Mouse (Mus musculus) c-Kit-positive CD71-positive TER-119-positive erythroid progenitor cells, embryonic 14.5 days (primary cell): ENCODE measurements around the gene Terf2.

Experiments
- DNase-seq: peaks from one replicate; pipeline ENCODE4 v3.0.0-alpha.2; 2013; ENCODE audit warnings: low spot score

Gene Terf2

DNA sequence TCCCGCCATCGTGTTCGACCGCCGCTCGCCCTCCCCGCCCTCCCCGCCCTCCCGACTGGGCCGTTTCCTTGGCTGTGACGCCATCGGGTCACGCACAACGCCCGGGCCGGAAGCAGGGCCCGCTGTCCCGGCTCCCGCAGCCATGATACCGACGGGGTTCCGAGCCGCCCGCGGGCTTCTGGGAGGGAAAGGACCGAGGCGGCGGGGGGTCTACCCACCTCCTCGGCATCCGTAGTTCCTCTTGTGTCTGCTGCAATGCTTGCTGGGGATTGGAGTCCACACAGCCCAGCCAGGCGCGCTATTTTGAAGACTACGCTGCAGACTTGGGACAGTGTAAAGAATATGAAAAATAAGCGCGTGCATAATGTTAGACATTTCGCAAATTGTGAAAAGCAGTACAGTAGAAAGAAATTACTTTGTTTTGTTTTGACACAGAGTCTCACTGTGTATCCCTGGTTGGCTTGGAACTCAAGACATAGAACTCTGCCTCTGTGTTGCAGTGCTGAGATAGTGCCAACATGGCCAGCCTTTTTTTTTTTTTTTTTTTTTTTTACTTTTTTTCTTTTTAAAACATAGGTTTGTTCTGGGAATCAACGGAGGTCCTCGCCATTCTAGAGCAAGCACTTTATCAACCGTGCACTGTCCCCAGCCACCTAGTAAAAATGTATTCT, at the start of gene Terf2:
TSS of gene Terf2 (minus strand) at position 182 of the 671 bp plus-strand sequence.
- DNase-seq = peak; percentile 83

DNA sequence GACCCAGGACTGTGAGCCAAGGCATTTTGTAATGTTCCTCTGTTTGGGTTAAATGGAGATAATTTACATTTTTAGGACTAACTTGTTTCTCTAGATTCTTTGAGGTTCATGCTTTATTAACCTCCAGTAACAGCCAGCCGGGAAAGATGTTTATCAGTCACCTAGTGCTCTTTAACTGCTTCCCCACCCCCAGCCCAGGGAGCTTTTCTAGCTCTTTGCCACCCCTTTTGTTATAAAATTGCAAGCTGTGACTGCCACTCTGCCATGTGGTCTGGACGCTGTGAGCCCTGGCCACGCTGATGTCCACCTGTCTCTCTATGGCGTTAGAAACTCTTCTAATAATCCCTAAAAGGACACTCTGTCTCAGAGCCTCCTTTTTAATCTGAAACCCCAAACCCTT, 47.2 kb upstream of the Terf2 start:
- no peak for DNase-seq

DNA sequence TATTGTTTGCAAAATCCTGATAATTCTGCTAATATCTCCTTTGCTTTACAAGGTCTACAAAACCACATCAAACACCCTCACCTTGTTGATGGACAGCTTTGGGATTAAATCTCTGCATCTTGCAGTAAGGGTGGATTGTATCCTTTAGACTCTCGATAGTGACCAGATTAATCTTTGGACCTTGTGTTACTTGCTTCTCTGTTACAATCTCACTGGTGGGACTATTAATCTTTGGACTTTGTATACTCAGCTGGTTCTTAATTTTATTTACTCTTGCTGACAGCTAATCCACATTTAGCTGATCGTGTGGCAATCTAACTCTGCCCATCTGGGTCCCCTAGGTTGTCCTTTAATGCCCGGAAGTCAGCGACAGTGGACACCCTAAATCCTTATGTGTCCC, 46.2 kb upstream of the Terf2 start:
- DNase-seq = no peak

DNA sequence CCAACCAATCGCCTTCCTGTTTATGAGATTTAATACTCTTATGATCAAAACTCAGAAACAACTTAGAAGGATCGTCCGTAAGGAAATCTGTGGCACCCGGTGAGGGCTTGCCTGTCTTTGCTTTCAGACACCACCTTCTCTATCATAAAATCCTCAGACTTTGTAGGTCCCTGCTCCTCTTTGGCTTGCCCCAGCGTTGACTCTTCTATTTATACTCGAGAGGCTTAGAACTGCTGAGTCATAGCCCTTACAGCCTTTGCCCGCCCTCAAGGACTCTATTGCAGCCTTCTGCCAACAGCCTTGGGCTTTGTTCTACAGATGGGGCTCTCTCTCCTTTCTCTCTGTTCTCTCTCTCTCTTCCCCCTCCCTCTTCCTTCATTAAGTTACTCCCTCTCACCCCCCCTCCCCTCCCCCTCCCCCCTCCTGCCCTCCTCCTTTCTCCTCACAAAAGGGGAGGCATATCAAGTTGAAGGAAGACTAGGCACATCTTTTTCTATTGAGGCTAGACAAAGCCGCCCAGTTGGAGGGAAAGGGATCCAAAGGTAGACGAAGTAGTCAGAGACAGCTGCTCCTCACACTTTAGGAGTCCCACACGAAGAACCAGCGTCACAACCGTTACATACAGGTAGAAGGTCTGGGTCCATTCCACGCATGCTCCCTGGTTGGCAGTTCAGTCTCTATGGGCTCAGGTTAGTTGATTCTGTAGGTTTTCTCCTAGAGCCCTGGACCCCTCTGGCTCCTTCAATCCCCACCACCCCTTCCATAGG, 43.5 kb upstream of the Terf2 start:
- peak; percentile 43 for DNase-seq

DNA sequence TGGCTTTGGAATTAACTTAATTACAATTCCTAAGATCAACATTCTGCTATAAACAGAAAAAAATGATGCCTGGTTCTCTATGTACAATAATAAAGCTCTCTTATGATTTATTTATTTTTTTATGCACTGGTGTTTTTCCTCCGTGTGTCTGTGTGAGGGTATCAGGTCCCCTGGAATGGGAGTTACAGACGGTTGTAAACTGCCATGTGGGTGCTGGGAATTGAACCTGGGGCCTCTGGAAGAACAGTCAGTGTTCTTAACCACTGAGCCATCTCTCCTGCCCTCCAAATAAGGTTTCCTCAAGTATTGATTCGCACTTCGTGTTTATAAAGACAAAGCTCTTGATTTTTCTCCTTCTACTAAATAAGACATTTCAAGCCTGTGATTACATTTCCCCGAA, 42.0 kb upstream of the Terf2 start:
- DNase-seq = no peak

DNA sequence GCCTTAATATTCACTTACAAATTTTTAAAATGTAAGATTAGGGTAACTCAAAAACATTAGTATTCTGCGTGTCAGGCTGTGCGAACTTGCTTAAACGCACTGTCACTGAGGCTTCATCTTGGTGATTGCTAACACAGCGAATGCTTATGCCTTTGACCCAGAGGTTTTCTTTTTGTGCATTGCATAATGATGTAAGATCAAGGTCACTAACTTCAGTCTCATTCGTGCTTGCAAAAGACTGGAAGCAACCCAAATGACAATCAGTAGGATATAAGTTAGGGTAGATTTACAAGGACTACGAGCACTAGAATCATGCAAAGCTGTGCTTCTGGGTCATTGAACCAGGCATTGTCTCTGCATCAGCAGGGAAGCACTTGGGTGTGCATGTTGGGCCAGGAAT, 41.2 kb upstream of the Terf2 start:
- DNase-seq = no peak

DNA sequence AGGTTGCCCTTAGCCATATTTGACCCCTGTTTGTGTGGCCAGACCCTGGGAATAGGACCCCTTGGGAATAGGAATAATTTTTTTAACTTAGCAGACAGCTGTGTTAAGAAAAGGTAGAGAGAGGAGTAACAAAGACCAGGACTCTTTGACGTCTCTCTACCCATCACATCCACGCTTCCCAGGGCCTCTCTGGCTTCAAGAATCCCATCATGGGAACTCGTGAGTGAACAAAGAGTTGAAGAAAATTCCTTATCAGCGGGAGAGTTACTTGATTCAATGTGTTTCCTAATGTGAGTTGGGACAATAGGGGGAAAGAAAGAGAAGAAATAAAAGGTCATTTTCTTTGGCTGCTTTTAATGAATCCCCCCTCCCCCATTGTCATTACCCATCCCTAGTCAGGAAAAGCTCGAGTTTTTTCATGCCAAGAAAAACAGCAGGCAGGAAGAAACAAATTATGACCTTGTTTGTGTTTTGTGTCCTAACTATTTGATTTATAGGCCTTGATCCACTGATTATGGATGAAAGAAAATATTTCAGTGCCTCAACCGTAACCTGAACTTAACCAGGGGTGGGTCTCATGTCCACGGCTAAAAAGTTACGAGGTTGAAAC, 39.8 kb upstream of the Terf2 start:
- DNase-seq = no peak

DNA sequence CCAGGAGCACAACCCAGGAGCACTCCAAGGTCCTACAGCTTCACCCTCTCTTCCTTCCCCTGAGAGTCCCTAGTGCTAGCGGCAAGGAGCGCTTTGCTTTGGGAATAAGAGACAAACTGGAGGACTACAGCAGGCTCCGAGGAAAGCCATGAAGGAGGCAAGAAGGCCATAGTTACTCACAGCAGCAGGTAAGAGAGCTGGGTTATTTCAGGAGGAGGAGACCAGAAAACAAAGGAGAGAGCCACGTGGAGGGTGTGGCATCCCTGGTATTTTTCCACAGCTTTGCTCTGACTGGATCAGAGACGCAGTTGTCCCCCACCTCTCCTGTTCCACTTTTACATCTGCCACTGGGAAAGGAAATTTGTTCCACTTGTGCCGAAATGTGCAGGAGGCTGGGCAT, 37.5 kb upstream of the Terf2 start:
- no peak for DNase-seq

DNA sequence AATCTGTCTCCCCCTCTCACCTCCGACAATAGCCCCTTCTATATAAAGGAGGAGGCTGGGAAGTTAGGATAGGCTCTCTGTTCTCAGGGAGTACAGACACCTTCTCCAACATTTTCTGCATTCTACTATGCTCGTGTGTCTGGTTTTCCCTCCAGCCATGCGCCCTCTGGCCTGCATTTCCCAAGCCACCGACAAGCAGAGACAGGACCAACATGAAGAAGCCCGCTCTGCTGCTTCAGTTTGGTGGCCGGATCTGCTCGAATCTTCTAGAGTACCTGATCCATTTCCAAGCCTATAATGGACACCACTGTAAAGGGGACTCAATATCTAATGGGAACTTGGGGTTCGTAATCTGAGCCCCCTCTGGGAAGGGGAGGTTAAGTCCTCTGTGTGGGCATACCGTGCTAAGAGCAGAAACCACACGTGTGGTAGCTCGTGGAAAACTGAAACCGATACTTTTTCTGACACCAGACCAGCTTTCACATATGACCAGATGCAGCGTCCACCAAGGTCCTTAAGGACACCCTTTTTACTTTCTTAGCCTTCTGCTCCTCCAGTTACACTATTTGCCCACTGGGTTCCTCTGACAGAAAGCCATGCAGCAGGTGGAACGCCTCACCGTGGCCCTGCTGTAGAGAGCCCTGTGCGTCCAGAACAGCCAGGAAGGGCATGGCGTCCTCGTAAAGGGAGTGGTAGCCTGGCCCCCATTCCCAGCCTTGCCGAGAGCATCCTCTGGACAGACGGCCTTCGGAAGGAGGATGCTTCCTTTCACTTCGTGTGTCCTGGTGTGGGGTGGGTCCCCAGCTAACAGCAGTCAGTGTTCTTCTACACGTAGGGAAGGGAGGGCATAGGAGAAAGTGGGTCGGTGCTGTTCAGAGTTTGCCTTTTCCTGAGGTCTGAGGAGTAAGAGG, 36.5 kb upstream of the Terf2 start:
- no peak for DNase-seq

DNA sequence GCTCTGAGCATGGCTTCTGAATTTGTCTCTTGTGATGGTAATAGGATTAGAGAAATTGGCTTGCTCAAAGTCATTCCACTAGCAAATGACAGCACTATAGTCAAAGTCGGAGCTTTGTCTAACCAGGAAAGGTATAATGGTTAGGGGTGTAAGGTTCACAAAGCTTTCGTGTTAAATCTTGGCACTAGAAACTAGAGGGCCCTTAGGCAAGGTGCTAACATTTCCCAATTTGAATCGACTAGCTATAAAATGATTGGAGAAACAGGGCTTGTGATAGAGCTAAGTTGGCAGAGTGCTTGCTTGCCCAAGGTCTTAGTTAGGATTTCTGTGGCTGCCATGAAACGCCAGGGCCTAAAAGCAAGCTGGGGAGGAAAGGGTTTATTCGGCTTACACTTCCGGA, 33.7 kb upstream of the Terf2 start:
- no peak for DNase-seq

DNA sequence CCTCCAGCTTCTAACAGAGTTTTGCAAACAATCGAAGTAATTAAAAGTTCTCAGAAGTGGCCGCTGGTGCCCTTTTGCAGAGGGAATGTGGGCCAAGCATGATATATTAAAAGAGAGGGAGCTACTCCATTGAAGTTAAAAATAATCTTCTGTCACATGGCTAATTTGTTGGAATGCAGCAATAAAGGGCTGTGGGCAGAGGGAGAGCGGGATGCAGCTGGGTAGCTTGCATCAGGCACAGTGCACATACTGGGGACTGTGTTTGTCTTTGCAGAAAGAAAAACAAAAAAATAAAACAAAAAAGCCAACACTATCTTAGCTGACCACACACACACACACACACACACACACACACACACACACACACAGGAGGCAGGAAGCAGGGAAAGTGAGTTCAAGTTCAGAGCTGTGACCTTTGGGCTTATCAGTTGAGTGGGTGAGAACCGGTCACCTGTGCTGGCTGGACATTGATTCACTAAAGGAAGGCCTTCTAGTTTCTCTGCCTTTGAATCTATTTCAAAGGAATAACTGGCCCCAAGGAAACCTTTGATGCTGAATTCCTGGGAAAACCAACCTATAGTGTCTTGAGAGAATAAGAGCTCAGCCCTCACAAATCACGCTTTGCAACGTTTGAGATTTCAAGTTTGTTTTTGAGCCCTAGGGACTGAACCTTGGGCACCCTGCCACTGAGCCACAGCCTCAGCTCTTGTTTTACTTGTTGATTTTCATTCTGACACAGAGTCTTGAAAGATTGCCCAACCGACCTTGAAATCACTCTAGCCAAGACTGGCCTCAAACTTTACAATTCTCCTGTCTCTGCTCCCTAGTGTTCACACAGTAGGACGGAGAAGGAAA, 33.1 kb upstream of the Terf2 start:
- DNase-seq = no peak

DNA sequence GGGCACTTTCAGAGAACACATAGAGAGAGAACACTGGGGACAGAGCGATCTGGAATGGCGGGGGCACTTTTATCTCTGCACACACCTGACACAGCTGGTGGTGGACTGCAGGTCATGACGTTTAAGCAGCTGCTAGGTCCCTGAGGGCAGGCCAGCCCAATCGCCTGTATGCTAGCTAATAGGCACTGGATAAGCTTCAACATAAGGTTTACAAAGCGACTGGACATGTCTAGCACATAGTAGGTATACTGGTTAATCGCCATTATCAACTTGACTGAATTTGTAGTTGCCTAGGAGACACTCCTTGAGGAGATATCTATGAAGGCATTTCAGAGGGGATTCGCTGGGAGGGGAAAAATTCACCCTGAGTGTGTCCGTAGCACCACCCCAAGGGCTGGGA, 28.0 kb upstream of the Terf2 start:
- DNase-seq = no peak

DNA sequence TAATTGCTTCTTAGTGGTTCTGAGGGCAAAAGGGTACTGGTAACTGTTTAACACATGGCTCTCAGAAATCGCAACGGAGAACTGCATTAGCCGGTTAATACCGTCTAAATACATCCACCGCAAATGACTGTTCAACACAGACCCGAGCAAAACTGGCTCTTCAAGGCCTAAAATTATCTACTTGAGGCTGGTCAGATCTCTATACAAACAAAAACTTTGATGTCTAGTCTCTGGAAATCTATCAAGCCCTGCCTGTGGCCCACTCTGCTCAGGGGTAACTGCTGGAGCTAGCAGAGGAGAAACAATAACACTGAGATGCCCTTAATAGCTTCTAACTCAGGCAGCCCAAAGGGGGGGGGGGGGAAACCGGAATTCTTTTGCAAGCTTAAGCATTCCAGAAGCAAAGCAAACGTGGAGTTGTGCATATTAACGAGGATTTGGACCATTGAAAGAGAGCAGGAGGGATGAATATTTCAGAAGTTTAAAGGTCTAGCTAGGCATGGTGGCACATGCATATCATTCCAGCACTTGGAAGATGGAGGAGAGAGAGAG, 26.8 kb upstream of the Terf2 start:
- DNase-seq = no peak

DNA sequence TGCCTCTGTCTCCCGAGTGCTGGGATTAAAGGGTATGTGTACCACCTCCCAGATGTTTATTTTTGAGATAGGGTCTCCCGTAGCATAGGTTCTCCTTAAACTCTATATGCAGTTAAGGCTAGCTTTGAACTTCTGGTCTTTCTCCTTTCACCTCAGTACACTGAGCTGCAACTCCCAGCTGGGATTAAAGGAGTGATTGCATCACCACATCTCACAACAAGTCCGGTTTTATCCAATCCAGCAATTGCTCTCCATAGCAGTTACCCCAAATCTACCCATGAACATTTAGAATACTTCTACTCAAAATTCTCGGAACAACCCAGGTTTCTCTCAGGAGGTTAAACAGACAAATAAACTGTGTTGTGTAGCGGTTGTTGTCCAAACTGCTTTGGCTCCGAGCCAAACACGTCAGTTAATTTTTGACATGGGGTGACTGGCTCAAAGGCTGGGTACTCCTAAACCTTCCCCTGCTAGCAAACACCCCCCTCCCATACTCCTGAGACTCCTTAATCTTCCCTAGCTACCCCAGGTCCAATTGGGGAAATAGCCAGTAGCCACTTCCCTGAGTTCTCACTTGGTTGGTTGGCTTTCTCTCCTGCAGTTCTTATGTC, 25.4 kb upstream of the Terf2 start:
- DNase-seq = no peak

DNA sequence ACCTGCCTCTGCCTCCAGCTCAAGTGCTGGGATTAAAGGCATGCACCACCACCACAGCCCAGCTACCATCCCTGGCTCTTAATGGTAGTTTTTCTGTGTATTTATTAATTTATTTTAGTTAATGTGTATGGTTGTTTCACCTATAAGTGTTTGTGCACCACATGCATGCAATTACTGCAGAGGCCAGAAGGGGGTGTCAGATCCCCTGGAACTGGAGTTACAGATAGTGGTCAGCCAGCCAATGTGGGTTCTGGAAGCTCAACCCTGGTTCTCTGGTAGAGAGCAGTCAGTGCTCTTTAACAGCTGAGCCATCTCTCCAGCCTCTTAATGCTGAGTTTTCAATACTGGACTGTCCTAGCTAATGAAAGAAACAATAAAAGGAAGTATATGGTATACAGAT, 24.5 kb upstream of the Terf2 start:
- DNase-seq = no peak

DNA sequence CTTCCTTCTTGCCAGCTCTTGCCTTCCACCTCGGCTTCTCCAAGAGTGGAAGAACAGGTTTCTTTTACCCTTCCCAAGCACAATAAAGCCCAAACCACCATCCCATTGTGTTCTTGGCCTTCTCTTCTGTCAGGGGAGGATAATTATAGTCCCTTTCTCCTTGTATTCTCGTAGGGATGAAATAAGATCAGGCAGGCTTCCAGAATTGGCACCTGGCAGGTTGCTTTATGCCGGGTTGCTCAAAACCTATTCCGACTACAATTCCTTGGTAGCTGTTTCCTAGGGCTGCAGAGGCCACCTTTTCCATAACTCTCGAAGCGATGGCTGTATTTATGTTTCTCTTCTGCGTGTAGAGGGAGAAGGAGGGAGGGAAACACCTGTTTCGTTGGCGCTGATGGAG, 23.1 kb upstream of the Terf2 start:
- no peak for DNase-seq

DNA sequence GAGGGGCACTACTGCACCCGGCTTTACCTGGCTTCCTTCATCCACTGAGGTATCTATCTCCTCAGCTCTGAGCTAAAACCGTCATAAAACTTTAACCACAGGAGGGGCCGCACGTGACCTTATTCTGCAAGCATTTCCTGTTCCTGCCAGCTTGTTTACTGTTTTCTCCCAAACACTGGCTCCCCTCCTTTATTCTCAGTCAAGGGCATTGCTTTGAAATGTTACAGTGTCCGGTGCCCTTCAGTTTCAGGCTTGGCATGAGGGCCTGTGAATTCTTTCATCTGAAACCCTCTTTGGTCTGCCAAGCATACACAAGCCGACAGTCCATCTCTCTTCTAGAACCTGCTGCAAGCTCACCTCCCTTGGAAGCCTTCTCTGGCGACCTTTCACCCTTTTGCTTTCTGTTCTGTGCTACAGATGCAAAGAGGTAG, 22.5 kb upstream of the Terf2 start:
- no peak for DNase-seq

DNA sequence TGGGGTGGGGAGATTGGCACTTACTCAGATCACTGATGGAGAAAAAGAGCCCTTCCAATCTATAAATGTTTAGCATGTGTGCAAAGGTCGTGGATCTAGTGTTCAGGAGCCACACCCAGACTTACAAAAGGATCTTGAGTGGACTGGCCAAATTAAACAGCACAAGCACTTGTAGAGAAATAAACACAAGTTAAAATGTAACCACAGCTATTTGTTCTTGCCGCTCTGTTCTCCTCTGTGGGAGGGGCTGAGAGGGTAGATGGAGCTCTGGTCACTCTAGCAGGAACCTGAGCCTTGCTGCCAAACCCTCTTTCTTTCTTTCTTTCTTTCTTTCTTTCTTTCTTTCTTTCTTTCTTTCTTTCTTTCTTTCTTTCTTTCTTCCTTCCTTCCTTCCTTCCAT, 20.7 kb upstream of the Terf2 start:
- no peak for DNase-seq

DNA sequence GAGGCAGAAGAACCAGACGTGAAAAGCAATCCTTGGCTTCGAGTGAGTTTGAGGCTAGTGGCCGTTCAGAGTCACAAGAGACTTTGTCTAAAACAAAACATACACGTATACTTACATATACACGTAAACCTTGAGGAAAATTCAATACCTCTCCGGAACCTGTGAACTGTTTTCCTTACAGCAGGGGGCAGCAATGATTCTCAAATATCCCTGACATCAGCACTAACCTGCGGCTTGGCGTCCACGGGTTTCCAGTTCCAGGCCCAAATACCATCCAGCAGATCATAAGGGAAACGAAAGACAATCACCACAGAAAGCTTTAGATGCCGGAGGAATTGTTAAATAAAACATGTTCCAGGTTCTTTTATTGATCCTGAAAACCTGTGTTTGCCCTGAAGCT, 19.7 kb upstream of the Terf2 start:
- DNase-seq = peak; percentile 61

DNA sequence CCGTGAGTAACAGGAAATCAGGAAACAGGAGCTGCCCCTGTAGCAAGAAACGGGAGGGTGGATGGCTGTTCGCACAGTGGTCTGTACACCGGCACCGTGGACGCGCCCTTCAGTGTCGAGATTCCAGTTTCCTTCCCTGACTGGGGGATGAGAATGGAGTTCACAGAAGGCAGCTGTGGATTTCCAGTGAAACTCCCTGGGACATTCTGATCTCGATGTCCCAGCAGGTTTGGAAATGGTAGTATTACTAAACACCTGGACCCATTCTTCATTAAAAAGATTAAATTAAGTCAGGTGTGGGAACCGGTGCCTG, 18.6 kb upstream of the Terf2 start:
- DNase-seq = no peak
